Mouse (Mus musculus) lung, postnatal 25 days (tissue): ENCODE results near the gene Ice1.
A peak's percentile ranks its signal among the peaks of the same experiment; 100 is the strongest.

Experiments used
- DNase-seq: peaks from one replicate; pipeline ENCODE4 v3.0.0; 2022; ENCODE audit warnings: low spot score

Gene Ice1

GRCm38 (mm10) chr13:70639639-70640038 is 2.2 kb upstream of the Ice1 start:
- peak; percentile 15 for DNase-seq

DNA sequence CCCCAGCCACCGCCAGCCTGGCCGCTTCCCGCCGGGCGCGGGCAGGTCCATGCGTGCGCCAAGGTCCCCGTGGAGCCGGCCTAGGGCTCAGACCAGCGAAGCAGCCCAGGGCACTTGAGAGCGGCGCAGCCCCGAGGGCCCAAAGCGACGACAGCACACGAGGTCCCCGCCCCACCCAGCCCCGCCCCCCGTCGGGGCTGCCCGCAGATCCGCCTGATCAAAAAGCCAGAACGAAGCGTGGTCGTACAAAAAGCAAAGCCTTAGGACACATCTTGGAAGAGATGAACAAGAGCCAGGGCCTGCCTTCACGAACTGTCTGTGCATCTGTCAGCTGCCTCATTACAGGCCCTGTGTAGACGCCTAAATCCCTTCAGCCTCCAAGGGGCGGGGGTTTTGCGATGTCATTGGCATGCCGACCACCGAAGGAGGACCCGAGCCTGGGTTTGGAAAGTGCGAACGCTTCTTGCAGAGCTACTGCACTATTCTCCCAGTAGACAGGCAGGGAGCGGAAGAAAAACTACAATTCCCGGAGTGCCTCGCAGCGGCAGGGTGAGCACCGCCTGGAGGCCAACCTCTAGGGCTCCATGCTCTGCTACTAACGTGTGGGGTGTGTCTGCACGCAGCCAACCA is 343 bp upstream of the Ice1 start:
- DNase-seq = peak; percentile 96

DNA sequence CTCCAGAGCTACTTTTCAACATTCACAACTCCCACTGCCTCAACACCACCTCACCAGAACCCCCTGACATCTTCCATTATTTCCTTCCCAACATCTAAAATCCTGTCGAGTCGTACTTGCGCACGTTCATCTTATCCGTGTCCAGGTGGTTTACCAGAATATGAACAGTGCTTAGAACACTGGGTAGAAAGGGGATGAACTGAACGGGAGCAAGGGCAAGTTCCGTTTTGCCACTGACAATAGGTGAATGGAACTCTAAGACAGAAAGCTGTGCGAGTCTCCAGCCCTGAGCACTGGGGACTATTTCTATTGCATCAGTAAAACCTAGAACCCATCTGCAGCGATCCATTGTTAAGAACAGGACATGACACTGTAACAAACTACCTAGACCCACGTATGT is 728 bp downstream of the Ice1 start:
- no peak for DNase-seq

DNA sequence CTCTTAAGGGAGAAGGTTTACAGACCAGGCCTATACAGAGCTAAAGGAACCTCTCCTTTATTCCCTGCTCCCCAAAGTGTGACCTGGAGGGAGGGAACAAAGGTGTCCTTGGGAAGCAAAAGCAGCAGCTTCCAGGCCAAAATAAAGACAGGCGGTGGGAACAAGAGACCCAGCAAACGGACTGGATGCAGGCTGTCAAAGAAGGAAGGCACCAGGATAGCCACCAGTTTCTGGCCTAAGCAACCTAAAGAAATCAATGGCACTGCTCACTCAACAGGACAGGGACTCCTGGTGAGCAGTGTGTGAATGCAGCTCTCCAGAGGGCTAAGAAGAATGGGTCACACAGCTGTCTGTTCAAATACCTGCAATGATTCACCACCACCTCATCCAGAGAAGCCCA is 1.8 kb downstream of the Ice1 start:
- DNase-seq = no peak

- no peak for DNase-seq
Observed at GRCm38 (mm10) chr13:70626416-70626815, 11.0 kb downstream of the Ice1 start.

GRCm38 (mm10) chr13:70625665-70626064 is 11.8 kb downstream of the Ice1 start:
- DNase-seq = no peak

DNA sequence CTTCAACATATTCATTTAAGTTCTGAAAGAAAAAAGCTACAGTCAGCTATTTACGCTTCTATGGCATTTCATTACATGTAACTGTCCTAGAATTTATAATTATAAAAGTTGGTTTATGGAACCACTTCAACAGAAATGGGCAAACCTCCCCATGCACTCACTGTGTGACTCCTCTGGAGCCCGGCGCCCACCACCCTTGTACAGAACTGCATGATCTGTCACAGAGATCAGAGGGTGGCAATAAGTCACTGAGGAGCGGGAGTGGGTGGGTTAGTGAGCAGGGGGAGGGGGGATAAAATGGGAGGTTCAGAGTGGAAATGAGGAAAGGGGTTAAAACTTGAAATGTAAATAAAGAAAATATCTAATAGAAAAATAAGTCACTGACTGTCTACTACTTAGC is 13.0 kb downstream of the Ice1 start:
- no peak for DNase-seq

DNA sequence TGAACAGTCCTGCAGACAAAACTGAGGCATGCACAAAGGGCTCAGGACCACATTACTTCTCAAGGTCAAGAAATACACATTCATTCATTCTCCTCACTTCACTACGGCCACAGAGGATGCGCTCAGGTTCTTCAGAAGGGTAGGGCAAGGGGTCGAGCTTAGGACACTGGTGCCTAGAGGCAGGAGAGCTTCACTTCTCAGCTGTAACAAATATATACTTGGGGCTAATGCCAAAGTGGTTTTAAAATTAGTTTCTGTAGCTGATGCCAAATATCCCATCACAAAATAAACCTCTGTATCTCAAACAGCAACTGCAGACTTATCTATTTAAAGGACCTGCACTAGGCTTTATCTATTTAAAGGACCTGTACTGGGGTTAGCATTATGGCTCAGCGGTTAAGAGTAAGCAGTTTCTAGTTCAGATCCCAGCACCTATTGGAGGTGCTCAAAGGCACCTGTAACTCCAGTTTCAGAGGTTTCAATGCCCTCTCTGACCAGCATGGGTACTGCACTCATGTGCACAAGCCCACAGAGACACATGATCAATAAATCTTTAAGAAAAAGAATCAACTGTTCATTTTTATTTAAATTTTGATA is 14.9 kb downstream of the Ice1 start:
- no peak for DNase-seq

DNA sequence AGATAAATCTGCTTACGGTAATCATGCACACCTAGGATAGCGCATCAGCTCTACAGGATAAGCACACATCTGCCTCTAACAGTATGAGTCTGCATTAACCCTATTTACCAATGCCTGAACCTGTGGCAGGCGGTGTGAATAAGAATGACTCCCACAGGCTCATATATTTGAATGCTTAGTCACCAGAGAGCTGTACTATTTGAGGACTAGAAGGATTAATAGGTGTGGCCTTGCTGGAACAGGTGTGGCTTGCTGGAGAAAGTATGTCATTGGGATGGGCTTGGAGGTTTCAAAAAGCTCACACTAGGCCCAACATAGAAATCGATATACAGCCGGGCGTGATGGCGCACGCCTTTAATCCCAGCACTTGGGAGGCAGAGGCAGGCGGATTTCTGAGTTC is 15.9 kb downstream of the Ice1 start:
- no peak for DNase-seq

- no peak for DNase-seq
Observed at GRCm38 (mm10) chr13:70612837-70613236, 24.6 kb downstream of the Ice1 start.

DNA sequence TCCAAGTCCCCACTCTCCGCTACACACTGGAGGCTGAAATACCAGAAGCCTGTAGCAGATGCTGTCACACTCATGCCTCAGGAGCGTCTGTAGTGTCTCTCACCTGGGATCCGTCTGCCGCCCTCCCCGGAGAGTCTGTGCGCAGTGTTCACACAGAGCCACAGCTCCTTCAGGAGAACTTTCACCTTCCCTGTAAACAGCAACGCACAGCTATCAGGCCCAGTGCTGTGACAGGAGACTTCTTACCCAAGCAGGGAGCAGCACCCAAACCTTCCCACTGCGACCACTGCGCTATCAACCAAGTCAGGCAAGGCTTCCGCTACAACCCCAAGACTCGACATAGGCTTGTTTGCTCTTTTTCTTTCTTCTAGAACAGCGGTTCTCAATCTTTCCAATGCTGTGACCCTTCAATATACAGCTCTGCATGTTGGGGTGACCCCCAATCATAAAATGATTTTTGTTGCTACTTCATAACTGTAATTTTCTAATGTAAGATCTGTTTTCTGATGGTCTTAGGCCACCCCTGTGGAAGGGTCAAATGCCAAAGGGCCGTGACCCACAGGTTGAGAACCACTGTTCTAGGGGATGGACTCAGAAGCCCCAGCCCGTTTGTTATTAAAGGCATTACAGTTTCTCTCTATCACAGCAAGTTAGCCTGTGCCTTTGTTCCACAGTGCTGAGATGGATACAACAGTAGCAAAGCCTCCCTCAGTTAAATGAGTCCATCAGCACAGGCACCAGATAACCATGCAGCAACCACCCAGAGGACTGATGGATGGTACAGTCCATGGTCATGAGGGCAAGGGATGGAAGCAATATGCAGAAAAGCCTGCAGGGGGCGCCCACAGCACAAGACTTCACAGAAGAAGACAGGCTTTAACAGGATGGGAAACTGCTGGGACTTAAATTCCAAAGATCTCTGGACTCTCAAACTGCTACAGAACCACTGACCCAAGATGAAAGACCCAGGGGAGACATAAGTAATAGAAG is 26.7 kb downstream of the Ice1 start:
- peak; percentile 57 for DNase-seq

DNA sequence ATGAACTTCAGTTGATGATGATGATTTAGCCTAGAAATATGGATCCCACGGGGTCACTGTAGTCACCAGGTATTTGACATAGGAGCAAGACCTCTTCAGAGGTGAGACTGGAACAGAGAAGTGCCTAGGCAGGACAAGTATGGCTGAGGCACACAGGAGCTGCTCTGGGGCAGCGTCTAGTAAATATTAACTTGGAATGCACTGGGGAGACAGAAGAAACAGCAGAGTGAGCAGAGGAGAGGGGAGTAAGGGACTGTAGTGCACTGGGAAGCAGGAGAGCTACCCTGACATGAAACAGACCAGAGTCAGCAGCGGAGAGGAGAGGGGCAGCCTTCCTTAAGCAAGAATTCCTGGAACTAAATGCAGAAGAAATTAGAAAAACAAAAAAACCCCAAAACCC is 27.8 kb downstream of the Ice1 start:
- no peak for DNase-seq

- DNase-seq = no peak
Observed at GRCm38 (mm10) chr13:70605366-70605765, 32.1 kb downstream of the Ice1 start.

DNA sequence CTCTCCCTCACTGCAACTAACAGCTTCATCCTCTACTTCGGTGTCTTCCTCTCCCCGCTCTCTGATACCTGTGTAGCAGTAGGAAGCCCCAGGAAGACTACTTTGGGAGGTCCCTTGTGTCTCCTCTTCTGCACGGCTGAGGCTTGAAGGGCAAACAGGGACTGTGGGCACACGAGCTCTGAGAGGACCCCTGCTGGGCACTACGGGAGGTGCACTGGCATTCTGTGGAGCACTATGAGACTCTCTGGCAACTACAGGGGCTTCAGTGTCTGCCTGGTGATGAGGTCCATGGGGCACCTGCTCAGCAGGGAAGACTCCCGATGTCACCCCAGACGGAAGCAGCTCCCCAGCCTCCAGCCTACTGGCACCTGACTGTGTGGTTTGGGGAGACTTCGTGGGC is 32.7 kb downstream of the Ice1 start:
- no peak for DNase-seq

- no peak for DNase-seq
Observed at GRCm38 (mm10) chr13:70601566-70601965, 35.9 kb downstream of the Ice1 start.

DNA sequence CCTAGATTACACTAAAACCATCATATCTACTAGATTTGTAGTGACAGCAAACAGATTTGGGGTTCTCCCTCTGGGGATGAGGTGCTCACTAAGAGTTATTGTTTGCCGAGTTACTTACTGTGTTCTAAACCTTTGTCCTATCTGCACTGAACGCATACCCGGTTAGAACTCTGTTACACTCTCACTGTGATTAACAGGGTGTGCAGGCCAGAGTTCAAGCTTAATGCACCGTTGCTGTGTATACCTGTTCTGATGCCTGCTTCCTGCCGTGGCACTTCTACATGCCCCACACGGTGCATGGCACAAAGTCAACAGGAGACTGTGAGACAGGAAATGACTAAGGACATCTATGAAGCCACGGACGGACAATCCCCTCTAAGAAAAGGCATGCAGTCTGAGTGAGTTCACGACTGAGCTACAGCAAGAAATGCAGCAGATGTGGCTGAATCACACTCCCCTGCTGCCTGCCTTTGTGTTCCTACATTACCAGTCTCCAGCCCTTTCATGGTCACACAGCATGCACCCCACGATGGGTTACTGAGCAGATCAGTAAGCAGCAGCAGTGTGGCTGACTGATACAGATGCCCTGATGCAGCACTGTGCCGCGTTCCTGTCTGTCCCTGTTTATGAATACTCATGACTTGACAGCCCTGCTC is 37.3 kb downstream of the Ice1 start:
- DNase-seq = no peak

DNA sequence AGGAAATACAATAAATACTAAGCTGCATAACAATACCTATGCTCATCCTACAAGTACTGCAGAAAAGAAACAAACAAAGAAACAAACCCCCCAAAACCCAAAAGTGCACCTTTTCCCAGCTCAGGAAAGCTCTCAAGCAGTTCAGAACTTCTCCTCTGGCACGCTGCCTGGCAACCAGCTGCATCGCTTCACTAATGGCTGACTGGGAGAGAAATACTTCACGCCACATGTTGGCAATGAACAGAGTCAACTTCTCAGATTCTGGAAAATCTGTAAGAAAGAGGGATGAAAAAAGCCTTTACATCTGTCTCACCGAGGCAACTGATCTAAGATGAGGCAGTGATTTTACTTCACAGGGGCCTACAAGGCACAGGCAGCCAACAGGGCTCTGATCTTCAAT is 38.5 kb downstream of the Ice1 start:
- DNase-seq = peak; percentile 6

- no peak for DNase-seq
Observed at GRCm38 (mm10) chr13:70596901-70597300, 40.5 kb downstream of the Ice1 start.

DNA sequence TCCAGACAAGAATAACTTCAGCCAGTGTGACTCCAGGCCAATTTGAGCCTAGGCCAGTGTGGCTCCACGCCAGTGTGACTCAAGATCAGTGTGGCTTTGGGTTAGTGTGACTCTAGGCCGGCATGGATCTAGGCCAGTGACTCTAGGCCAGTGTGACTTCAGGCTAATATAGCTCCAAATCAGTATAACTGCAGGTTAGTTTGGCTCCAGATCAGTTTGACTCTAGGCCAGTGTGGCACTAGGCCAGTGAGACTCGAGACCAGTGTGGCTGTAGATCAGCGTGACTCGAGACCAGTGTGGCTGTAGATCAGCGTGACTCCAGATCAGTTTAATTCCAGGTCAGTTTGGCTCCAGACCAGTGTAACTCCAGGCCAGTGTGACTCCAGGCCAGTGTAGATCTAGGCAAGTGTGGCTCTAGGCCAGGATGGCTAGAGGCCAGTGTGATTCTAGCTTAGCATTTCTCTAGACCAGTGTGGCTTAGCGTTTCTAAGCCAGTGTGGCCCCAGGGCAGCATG is 47.1 kb downstream of the Ice1 start:
- DNase-seq = peak; percentile 24

- no peak for DNase-seq
Observed at GRCm38 (mm10) chr13:70586969-70587368, 50.5 kb downstream of the Ice1 start.

DNA sequence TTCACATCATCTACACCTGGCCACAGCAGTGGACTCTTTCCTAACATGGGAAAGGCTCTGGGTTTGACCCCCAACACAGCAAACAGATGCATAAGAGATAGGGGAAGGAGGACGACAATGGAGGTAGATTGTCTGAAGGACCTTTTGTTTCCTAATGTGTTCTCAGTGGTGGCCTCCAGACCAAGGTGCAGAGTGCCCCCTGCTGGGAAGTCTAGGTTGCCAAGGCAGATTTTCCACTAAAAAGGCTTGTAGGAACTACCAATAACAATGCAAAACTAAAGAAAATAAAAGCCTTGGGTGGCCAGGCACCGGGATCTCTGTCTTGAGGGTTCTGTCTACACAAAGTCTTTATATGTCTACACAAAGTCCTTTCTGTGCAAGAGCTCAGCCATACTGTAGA is 54.9 kb downstream of the Ice1 start:
- no peak for DNase-seq

- DNase-seq = no peak
Observed at GRCm38 (mm10) chr13:70581509-70581908, 55.9 kb downstream of the Ice1 start.
